In genomic region chr5:119464553-119464952, GRCm38 (mm10) we compare ENCODE assay signal across 20 mouse cellular contexts.
"Had no signal": no experiment of that assay in that cellular context is flagged by ENCODE, and none has a peak within 500 bp of the region (broad histone marks: within the 10 kb centered on the region; RNA-seq: fewer than 3 reads in every experiment).

No protein-coding gene starts in this region.

- H3K9me3 ChIP-seq: intestine, embryonic 15.5 days; limb, embryonic 12.5 days; limb, embryonic 15.5 days; midbrain, embryonic 12.5 days; midbrain, embryonic 15.5 days; neural tube, embryonic 13.5 days; stomach, embryonic 15.5 days had no signal

- H3K4me1 ChIP-seq: intestine, embryonic 15.5 days; limb, embryonic 15.5 days; midbrain, embryonic 12.5 days; midbrain, embryonic 15.5 days; neural tube, embryonic 13.5 days; stomach, embryonic 15.5 days had no signal

- H3K27me3 ChIP-seq: intestine, embryonic 15.5 days; midbrain, embryonic 12.5 days; midbrain, embryonic 15.5 days; neural tube, embryonic 13.5 days; stomach, embryonic 15.5 days had no signal

- H3K4me3 ChIP-seq: intestine, embryonic 15.5 days; limb, embryonic 12.5 days; limb, embryonic 15.5 days; midbrain, embryonic 12.5 days; midbrain, embryonic 15.5 days; myocyte; neural tube, embryonic 13.5 days; stomach, embryonic 15.5 days had no signal

- H3K4me2 ChIP-seq: intestine, embryonic 15.5 days; limb, embryonic 12.5 days; limb, embryonic 15.5 days; liver, embryonic 11.5 days; midbrain, embryonic 12.5 days; midbrain, embryonic 15.5 days; neural tube, embryonic 13.5 days; stomach, embryonic 15.5 days had no signal

- ATAC-seq: intestine, embryonic 15.5 days; liver, postnatal 0 days; midbrain, embryonic 15.5 days had no signal

- H3K9ac ChIP-seq: intestine, embryonic 15.5 days; limb, embryonic 12.5 days; limb, embryonic 15.5 days; liver, embryonic 14.5 days; liver, postnatal 0 days; midbrain, embryonic 12.5 days; midbrain, embryonic 15.5 days; neural tube, embryonic 13.5 days; stomach, embryonic 15.5 days had no signal

- H3K36me3 ChIP-seq: intestine, embryonic 15.5 days; limb, embryonic 12.5 days; limb, embryonic 15.5 days; midbrain, embryonic 12.5 days; midbrain, embryonic 15.5 days; neural tube, embryonic 13.5 days; stomach, embryonic 15.5 days had no signal

- H3K27ac ChIP-seq: intestine, embryonic 15.5 days; limb, embryonic 12.5 days; limb, embryonic 15.5 days; liver, embryonic 14.5 days; midbrain, embryonic 12.5 days; midbrain, embryonic 15.5 days; neural tube, embryonic 13.5 days; stomach, embryonic 15.5 days had no signal

- DNase-seq: kidney, adult 11 months; kidney, adult 9 months; kidney, postnatal 14 days; kidney, postnatal 4 days; left cerebral cortex, postnatal 4 days; liver, postnatal 0 days; retina, postnatal 1 day; right cerebral cortex, postnatal 25 days; spleen, adult 18-20 months; thymus, postnatal 25 days had no signal
